Mouse (Mus musculus): ENCODE results near the gene Zfp59.

DNA sequence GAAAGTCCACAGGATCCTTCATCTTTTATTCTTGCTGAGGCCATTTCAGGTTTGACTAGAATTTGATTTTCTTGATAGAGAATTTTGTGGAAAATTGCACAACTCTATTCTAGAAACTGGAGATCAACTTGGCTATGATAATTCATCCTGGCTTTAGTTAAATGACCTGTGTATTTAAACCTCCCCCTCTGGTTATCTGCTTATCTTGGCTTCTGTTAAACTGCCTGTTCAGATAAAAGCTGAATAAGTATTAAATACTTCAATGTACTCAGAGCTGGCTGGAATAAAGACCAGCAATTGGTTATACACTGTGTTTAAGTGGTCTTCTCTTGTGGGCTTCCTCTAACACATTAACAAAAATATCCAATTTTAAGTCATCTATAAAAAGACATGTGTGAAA lies 15.8 kb upstream of the Zfp59 start:
- TF ChIP-seq CTCF (IDR thresholded peaks at IDR 0.05; ENCODE audit: borderline replicate concordance, extremely low read depth, insufficient read depth, insufficient read length) (no peak), POLR2A (IDR thresholded peaks at IDR 0.05; ENCODE audit: borderline replicate concordance, extremely low read depth, insufficient read depth, insufficient read length, poor library complexity, severe bottlenecking) (no peak)

All from brain, embryonic 14.5 days (tissue).